Mouse (Mus musculus) liver, embryonic 15.5 days (tissue): Measurements from ENCODE around the gene Slc38a6. TPM values are rescaled to one million over a fixed set of nuclear protein-coding genes. Genes with fewer than 3 reads are reported as not detected.

Experiments
- ATAC-seq: fragments of 200-750 bp; cut with Nextera tagmentation; 2 replicates; pipeline ENCODE4 v1.8.0; 2017; ENCODE audit warnings: moderate number of reproducible peaks, mild to moderate bottlenecking, moderate library complexity; ENCODE audit not compliant: insufficient read depth
- H3K27ac ChIP-seq: fragments of 300-500 bp; sonication (generic); replicated peaks from 2 replicates; pipeline ENCODE4 v1.5.1; 2015; ENCODE audit warnings: mild to moderate bottlenecking, inconsistent platforms
- H3K27me3 ChIP-seq: fragments of 300-500 bp; sonication (generic); 2 replicates; pipeline ENCODE4 v1.6.1; 2015; ENCODE audit warnings: mild to moderate bottlenecking, inconsistent platforms
- H3K36me3 ChIP-seq: fragments of 300-500 bp; sonication (generic); replicated peaks from 2 replicates; pipeline ENCODE4 v1.6.1; 2015; ENCODE audit warnings: moderate library complexity, mild to moderate bottlenecking, inconsistent platforms
- H3K4me1 ChIP-seq: fragments of 300-500 bp; sonication (generic); replicated peaks from 2 replicates; pipeline ENCODE4 v1.6.1; 2015; ENCODE audit warnings: inconsistent platforms
- H3K4me2 ChIP-seq: fragments of 300-500 bp; sonication (generic); 2 replicates; pipeline ENCODE4 v1.6.1; 2015; ENCODE audit warnings: moderate library complexity, mild to moderate bottlenecking, inconsistent platforms
- H3K4me3 ChIP-seq: fragments of 300-500 bp; sonication (generic); replicated peaks from 2 replicates; pipeline ENCODE4 v1.5.1; 2015; ENCODE audit warnings: mild to moderate bottlenecking, inconsistent platforms
- H3K9ac ChIP-seq: fragments of 300-500 bp; sonication (generic); 2 replicates; pipeline ENCODE4 v1.6.1; 2015; ENCODE audit warnings: moderate library complexity, mild to moderate bottlenecking, inconsistent platforms
- H3K9me3 ChIP-seq: fragments of 300-500 bp; sonication (generic); replicated peaks from 2 replicates; pipeline ENCODE4 v1.6.1; 2016; ENCODE audit warnings: inconsistent platforms
- WGBS: fragments of 180-500 bp; shearing (Covaris S2); methylation state at CpG from one replicate; pipeline ENCODE4 v1.1.7; 2015; ENCODE audit warnings: mixed read lengths; ENCODE audit not compliant: insufficient replicate concordance; 5-methylcytosine and 5-hydroxymethylcytosine counted together
- polyA plus RNA-seq: library from polyadenylated mRNA; unstranded; fragments of >200 nt; fragmentation: Nextera tagmentation; extraction: Ambion mirVana; gene quantifications from 2 replicates; pipeline ENCODE4 v1.2.1, GENCODE M21; 2015

The Slc38a6 gene
- polyA plus RNA-seq, 1 experiment from 2014 or later: 1.0 TPM

DNA sequence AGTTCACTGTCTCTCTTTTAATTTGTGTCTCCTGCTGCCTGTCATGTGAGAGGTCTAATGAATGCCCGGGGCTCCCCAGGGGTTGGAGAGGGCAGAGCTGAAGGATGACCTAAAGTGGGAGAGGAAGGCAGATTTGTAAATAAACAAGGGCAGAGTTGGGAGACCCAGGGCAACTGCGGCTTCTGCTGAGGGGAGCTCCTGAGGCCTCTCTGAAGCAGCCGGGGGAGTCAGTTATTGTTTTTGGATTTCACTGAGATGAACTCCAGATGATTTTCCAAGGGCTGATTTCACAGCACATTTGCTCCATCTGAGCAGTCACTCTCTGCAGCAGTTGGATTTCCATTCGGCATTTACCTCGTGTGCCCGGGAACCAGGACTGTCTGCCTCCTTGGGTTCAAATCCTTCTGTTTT, 107.3 kb downstream of the Slc38a6 start:
- Histone ChIP-seq H3K27ac (no peak overlapping the region), H3K4me3 (no peak overlapping the region), H3K9me3 (no peaks in the 10 kb centered on the region), H3K36me3 (no peaks in the 10 kb centered on the region), H3K9ac (no peak overlapping the region), H3K4me2 (no peak overlapping the region), H3K27me3 (no peaks in the 10 kb centered on the region), H3K4me1 (no peaks in the 10 kb centered on the region)
- 59% methylated on average over 6 of the region's 6 CpGs for WGBS
- ATAC-seq: no peak

DNA sequence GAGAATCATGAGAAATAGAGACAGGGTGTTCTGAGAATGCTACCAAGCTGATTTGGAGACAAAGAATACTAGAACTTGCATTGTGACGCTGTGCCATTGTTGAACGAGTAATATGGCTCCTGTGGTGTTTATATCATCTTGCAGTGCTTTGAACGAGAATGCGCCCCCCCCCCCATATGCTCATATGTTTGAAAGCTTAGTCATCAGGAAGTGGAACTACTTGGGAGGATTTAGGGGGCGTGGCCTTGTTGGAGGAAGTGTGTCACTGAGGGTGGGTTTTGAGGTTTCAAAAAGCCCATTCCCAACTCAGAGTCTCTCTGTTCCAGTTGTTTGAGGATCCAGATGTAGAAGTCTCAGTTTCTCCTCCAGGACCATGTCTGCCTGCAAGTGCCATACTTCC, 108.0 kb downstream of the Slc38a6 start:
- Histone ChIP-seq H3K9ac (no peak overlapping the region), H3K4me2 (no peak overlapping the region), H3K4me3 (no peak overlapping the region), H3K9me3 (no peaks in the 10 kb centered on the region), H3K36me3 (no peaks in the 10 kb centered on the region), H3K4me1 (no peaks in the 10 kb centered on the region), H3K27me3 (no peaks in the 10 kb centered on the region), H3K27ac (no peak overlapping the region)
- ATAC-seq: no peak
- WGBS: 67% methylated on average over 5 of the region's 5 CpGs

DNA sequence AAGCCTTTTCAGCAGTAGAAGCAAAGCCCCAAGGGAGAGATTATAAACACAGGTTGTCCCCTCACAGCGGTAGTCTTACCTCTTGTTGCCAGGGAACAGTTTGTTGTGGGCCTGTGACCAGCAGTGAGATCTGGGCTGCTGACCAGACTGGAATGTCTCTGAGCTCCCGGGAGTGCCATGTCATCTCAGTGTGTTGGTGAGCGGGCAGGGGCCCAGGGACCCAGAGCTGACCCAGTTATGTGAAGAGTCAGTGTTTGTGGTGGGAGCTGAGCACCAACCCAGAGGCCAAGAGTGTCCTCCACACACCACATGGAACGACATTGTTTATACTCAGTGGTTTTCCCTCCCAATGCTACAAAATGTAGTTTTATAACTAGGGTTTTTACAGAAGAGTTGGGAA, 112.8 kb downstream of the Slc38a6 start:
- WGBS: 60% methylated on average over 4 of the region's 4 CpGs
- Histone ChIP-seq H3K27ac (no peak overlapping the region), H3K4me1 (no peaks in the 10 kb centered on the region), H3K4me2 (no peak overlapping the region), H3K27me3 (no peaks in the 10 kb centered on the region), H3K9ac (no peak overlapping the region), H3K9me3 (no peaks in the 10 kb centered on the region), H3K4me3 (no peak overlapping the region), H3K36me3 (no peaks in the 10 kb centered on the region)
- no peak for ATAC-seq

DNA sequence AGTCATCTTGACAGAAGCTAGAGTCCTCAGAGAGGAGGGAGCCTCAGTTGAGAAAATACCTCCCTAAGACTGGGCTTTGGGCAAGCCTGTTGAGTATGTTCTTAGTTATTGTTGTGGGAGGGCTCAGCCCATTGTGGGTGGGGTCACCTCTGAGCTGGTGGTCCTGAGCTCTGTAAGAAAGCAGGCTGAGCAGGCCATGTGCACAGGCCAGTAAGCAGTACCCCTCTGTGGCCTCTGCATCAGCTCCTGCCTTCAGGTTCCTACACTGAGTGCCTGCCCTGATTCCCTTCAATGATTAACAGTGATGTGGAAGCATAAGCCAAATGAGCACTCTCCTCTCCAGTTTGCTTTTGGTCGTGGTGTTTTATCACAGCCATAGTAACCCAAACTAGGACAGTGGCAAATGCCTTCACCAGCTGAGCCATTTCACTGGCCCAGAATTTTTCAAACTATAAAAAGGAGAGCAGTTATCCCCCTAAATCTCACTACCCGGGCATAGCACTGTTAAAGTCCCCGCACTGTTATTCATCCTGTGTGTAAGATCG, 114.0 kb downstream of the Slc38a6 start:
- no peaks in the 10 kb centered on the region for H3K27me3 ChIP-seq
- H3K4me3 ChIP-seq: no peak overlapping the region
- no peak for ATAC-seq
- no peak overlapping the region for H3K4me2 ChIP-seq
- H3K9ac ChIP-seq: no peak overlapping the region
- no peak overlapping the region for H3K27ac ChIP-seq
- H3K4me1 ChIP-seq: no peaks in the 10 kb centered on the region
- H3K36me3 ChIP-seq: no peaks in the 10 kb centered on the region
- 53% methylated on average over 4 of the region's 4 CpGs for WGBS
- H3K9me3 ChIP-seq: no peaks in the 10 kb centered on the region

DNA sequence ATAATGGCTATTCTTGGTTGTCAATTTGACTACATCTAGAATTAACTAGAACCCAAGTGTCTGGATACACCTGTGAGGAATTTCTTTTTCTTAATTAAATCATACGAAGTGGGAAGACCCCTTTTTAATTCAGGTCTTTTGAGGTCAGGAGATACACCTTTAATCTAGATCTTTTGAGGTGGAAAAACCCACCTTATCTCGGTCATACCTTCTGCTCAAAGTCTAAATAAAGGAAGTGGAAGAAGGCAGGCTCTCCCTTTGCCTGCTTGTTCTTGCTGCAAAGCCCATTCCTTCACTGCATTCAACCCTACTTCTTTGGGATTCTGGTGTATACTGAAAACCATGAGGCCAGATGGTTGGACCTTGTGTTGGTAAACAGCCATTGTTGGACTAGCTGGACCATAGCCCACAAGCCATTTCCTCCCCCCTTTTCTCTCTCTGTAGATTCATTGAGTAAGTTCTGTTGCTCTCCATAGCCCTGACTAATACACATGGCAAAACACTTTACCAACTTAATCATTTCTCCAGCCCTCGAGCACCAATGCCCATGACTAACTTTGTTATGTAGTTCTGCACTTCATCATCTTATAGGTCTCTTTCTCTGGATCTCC, 115.0 kb downstream of the Slc38a6 start:
- 47% methylated on average over 3 of the region's 3 CpGs for WGBS
- H3K9me3 ChIP-seq: no peaks in the 10 kb centered on the region

DNA sequence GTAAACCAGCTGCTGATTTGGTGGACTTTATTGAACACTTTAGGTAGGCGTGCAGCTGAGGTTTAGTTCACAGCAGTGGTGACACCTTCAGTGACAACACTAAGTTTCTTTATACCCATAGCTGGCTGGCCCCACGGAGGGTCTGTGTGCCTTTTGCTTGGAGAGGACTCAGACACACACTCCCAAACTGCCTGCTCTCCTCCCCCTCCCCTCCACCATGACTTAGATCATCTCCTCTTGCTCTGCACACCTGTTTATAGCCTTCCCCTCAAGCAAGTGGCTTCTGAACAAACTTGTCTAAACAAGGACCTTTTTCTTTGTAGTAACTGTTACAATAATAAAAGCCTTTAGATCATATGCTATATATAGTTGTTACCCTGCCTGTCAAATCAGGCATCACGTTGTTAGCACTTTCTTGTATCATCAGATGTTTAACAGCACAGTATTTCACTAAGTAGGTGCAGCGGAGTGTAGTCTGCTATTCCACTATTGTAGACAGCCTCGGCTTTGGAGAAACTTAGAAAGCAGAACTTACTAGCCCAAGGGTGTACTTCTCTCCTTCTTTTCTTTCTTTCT, 115.6 kb downstream of the Slc38a6 start:
- Histone ChIP-seq H3K36me3 (no peaks in the 10 kb centered on the region), H3K27ac (no peak overlapping the region), H3K4me2 (no peak overlapping the region), H3K9me3 (no peaks in the 10 kb centered on the region), H3K27me3 (no peaks in the 10 kb centered on the region), H3K4me3 (no peak overlapping the region), H3K4me1 (no peaks in the 10 kb centered on the region), H3K9ac (no peak overlapping the region)
- 57% methylated on average over 5 of the region's 5 CpGs for WGBS
- ATAC-seq: no peak

More for the DNA sequence above, 115.0 kb downstream of the Slc38a6 start:
- H3K27ac ChIP-seq: no peak overlapping the region
- no peak overlapping the region for H3K9ac ChIP-seq
- H3K27me3 ChIP-seq: no peaks in the 10 kb centered on the region
- no peak for ATAC-seq
- H3K4me1 ChIP-seq: no peaks in the 10 kb centered on the region
- H3K4me3 ChIP-seq: no peak overlapping the region
- H3K36me3 ChIP-seq: no peaks in the 10 kb centered on the region
- no peak overlapping the region for H3K4me2 ChIP-seq

DNA sequence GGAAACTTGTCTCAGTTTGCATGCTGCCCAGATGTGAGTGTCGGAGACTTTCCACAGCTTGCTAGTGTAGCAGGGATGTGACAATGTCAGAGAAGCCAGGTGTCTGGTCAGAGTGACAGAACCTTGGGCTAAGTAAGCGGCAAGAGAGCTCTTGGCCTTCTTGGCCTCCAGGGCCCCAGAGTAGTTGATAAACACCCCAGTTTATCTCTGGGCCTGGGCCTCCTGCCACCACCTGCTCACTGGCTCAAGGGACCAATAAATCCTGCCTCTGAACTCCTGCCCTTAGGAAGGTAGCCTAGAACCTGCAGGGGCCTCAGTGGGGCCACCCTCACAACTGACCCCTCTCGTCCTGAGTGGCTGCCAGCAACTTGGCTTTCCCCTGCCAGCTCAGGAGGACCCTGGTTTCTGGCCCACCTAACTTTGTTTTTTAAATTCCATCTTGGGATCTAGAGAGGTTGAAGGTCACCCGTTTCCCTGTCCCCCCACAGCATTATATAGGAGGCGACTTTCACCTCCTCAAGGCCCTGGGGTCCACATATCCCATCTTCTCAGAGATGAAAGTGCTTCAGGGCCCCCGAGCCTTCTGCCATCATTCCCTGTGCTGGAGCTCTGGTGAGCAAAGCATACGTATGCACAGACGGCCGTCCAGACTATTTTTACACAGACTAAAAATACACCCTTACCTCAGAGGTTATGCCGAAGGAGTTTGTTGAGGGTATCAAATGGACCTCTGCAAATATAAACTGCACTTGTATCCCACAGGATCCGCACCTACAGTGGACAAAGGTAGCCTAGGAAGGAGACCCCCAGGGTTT, 116.5 kb downstream of the Slc38a6 start:
- no peaks in the 10 kb centered on the region for H3K27me3 ChIP-seq
- no peaks in the 10 kb centered on the region for H3K36me3 ChIP-seq
- H3K4me1 ChIP-seq: no peaks in the 10 kb centered on the region
- H3K9me3 ChIP-seq: no peaks in the 10 kb centered on the region
- H3K9ac ChIP-seq: no peak overlapping the region
- H3K4me2 ChIP-seq: no peak overlapping the region
- WGBS: 59% methylated on average over 11 of the region's 11 CpGs
- no peak overlapping the region for H3K4me3 ChIP-seq
- no peak for ATAC-seq
- no peak overlapping the region for H3K27ac ChIP-seq

Other genes with a start within 250 kb of the Slc38a6 start
- gene Six1, start 232.9 kb upstream of the Slc38a6 start, polyA plus RNA-seq: 0.29 and 0.53 TPM in 2 replicates
- gene Six4, start 173.3 kb upstream of the Slc38a6 start, polyA plus RNA-seq: 0.03 and 0.07 TPM in 2 replicates
- 7.8 and 8.0 TPM in 2 replicates for gene Mnat1, start 163.1 kb upstream of the Slc38a6 start, polyA plus RNA-seq
- 6.3 and 6.4 TPM in 2 replicates for gene Trmt5, start 69 bp upstream of the Slc38a6 start, polyA plus RNA-seq